In the genomic region with DNA sequence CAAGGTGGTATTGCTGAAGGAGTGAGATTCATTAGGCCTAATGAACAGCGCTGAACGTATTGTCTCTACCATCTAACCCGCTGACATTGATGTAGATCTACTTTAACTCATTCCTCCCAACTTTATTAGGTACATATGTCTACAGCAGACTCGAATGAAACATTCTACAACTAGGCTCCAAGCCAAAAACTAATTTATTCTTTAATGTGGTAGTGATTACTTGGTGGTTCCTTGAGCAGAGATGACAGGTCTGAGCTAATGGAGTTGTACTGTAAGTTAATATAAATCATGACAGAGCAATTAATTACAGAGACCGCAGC, we compare ENCODE assay signal across 16 mouse cellular contexts.
DNase-seq lines count a peak whose midpoint lies in the region; ATAC-seq and TF ChIP-seq lines count a peak whose summit lies in the region.
"Had no signal": no experiment of that assay in that cellular context is flagged by ENCODE, and none has a peak within 500 bp of the region (broad histone marks: within the 10 kb centered on the region; RNA-seq: fewer than 3 reads in every experiment).

No protein-coding gene starts in this region.

- no peak overlapping the region for H3K4me2 ChIP-seq in forebrain, embryonic 14.5 days (ENCODE audit: low read length)
- no peak overlapping the region for H3K4me2 ChIP-seq in forebrain, embryonic 16.5 days (ENCODE audit: low read length)
- H3K4me2 ChIP-seq in embryonic facial prominence, embryonic 14.5 days (ENCODE audit: low read depth, low read length) = peak overlapping the region; percentile 35
- H3K4me2 ChIP-seq in limb, embryonic 11.5 days (ENCODE audit: low read depth, severe bottlenecking) = no peak overlapping the region
- H3K4me2 ChIP-seq in liver, postnatal 0 days (ENCODE audit: low read depth, low read length) = no peak overlapping the region
- H3K4me2 ChIP-seq: intestine, embryonic 15.5 days had no signal

- no peak overlapping the region for H3K4me3 ChIP-seq in forebrain, embryonic 14.5 days (ENCODE audit: low read depth, low read length)
- no peak overlapping the region for H3K4me3 ChIP-seq in forebrain, embryonic 16.5 days (replicated peaks; ENCODE audit: low read length)
- H3K4me3 ChIP-seq in embryonic facial prominence, embryonic 14.5 days (ENCODE audit: low read depth, low read length) = no peak overlapping the region
- no peak overlapping the region for H3K4me3 ChIP-seq in limb, embryonic 11.5 days (ENCODE audit: low read depth, low read length)
- H3K4me3 ChIP-seq in liver, postnatal 0 days (ENCODE audit: low read depth, low read length) = no peak overlapping the region
- H3K4me3 ChIP-seq: heart, adult 2 months; intestine, embryonic 15.5 days had no signal

- 34% methylated on average over 5 of the region's 5 CpGs for WGBS in forebrain, embryonic 14.5 days
- 42% methylated on average over 5 of the region's 5 CpGs for WGBS in forebrain, embryonic 16.5 days
- WGBS in embryonic facial prominence, embryonic 14.5 days = 29% methylated on average over 5 of the region's 5 CpGs
- 21% methylated on average over 5 of the region's 5 CpGs for WGBS in limb, embryonic 11.5 days
- 81% methylated on average over 5 of the region's 5 CpGs for WGBS in liver, postnatal 0 days (ENCODE audit: insufficient replicate concordance)

- H3K27ac ChIP-seq in forebrain, embryonic 14.5 days (ENCODE audit: low read depth, low read length) = no peak overlapping the region
- H3K27ac ChIP-seq in forebrain, embryonic 16.5 days (ENCODE audit: low read length) = no peak overlapping the region
- no peak overlapping the region for H3K27ac ChIP-seq in embryonic facial prominence, embryonic 14.5 days (replicated peaks; ENCODE audit: low read depth, low read length)
- H3K27ac ChIP-seq in limb, embryonic 11.5 days (replicated peaks; ENCODE audit: low read depth, low read length) = no peak overlapping the region
- H3K27ac ChIP-seq in liver, postnatal 0 days (ENCODE audit: low read depth) = no peak overlapping the region
- H3K27ac ChIP-seq: gastrocnemius, adult 2 months; heart, adult 2 months; intestine, embryonic 15.5 days; kidney, postnatal 0 days; liver, embryonic 14.5 days had no signal

- no peak for TF ChIP-seq EP300 in liver, postnatal 0 days (IDR thresholded peaks at IDR 0.05; ENCODE audit: low read depth)

- H3K4me1 ChIP-seq in forebrain, embryonic 14.5 days (ENCODE audit: control insufficient read depth, insufficient read depth, low read length) = peaks cover 6% of the 10 kb centered on the region
- peaks cover 17% of the 10 kb centered on the region for H3K4me1 ChIP-seq in forebrain, embryonic 16.5 days (replicated peaks; ENCODE audit: control insufficient read depth, insufficient read depth, low read length)
- H3K4me1 ChIP-seq in embryonic facial prominence, embryonic 14.5 days (ENCODE audit: control insufficient read depth, insufficient read depth, low read length) = peaks cover 10% of the 10 kb centered on the region
- peaks cover 8% of the 10 kb centered on the region; the same call in 1 of the 2 replicates for H3K4me1 ChIP-seq in limb, embryonic 11.5 days (ENCODE audit: control insufficient read depth, insufficient read depth, low read length)
- no peaks in the 10 kb centered on the region for H3K4me1 ChIP-seq in liver, postnatal 0 days (ENCODE audit: insufficient read depth)
- H3K4me1 ChIP-seq: intestine, embryonic 15.5 days had no signal

- H3K27me3 ChIP-seq in forebrain, embryonic 14.5 days (replicated peaks; ENCODE audit: control insufficient read depth, insufficient read depth, low read length) = no peaks in the 10 kb centered on the region
- no peaks in the 10 kb centered on the region for H3K27me3 ChIP-seq in forebrain, embryonic 16.5 days (replicated peaks; ENCODE audit: control insufficient read depth, insufficient read depth, low read length)
- H3K27me3 ChIP-seq in embryonic facial prominence, embryonic 14.5 days (replicated peaks; ENCODE audit: control insufficient read depth, insufficient read depth, low read length) = peaks cover 47% of the 10 kb centered on the region
- no peaks in the 10 kb centered on the region for H3K27me3 ChIP-seq in limb, embryonic 11.5 days (ENCODE audit: control insufficient read depth, insufficient read depth, low read length)
- H3K27me3 ChIP-seq in liver, postnatal 0 days (ENCODE audit: insufficient read depth, low read length) = no peaks in the 10 kb centered on the region
- H3K27me3 ChIP-seq: intestine, embryonic 15.5 days had no signal

- peak; percentile 47 for ATAC-seq in forebrain, embryonic 14.5 days
- no peak for ATAC-seq in forebrain, embryonic 16.5 days
- ATAC-seq in embryonic facial prominence, embryonic 14.5 days (ENCODE audit: low read depth) = peak; percentile 18; the same call in 1 of the 2 replicates
- ATAC-seq in limb, embryonic 11.5 days (ENCODE audit: insufficient number of reproducible peaks, low FRiP score, low TSS enrichment, low read depth) = peak; percentile 75
- ATAC-seq in megakaryocyte-erythroid progenitor cell, adult 5-6 weeks (replicated peaks; ENCODE audit: low FRiP score, low TSS enrichment, poor library complexity, severe bottlenecking) = no peak
- ATAC-seq in liver, postnatal 0 days = no peak
- ATAC-seq: intestine, embryonic 15.5 days had no signal

- DNase-seq in forebrain, embryonic 14.5 days (ENCODE audit: low spot score) = peak; percentile 67
- DNase-seq in NIH3T3 (ENCODE audit: low read depth) = peak; percentile 44
- peak; percentile 81 for DNase-seq in embryonic facial prominence, embryonic 14.5 days (ENCODE audit: low spot score)
- no peak for DNase-seq in limb, embryonic 11.5 days (ENCODE audit: low spot score)
- no peak for DNase-seq in liver, postnatal 0 days
- DNase-seq: adrenal gland, adult 2 months; cerebellum, adult 18-20 months; gastrocnemius, adult 2 months; heart, adult 2 months; heart, postnatal 10 days; layer of hippocampus, adult 9-11 months had no signal

- H3K36me3 ChIP-seq in forebrain, embryonic 14.5 days (ENCODE audit: control insufficient read depth, insufficient read depth, low read length) = no peaks in the 10 kb centered on the region
- no peaks in the 10 kb centered on the region for H3K36me3 ChIP-seq in forebrain, embryonic 16.5 days (ENCODE audit: control insufficient read depth, insufficient read depth)
- H3K36me3 ChIP-seq in embryonic facial prominence, embryonic 14.5 days (ENCODE audit: control insufficient read depth, insufficient read depth, low read length) = no peaks in the 10 kb centered on the region
- H3K36me3 ChIP-seq in limb, embryonic 11.5 days (ENCODE audit: control insufficient read depth, insufficient read depth, low read length) = no peaks in the 10 kb centered on the region
- no peaks in the 10 kb centered on the region for H3K36me3 ChIP-seq in liver, postnatal 0 days (replicated peaks; ENCODE audit: insufficient read depth, low read length)
- H3K36me3 ChIP-seq: intestine, embryonic 15.5 days had no signal

- TF ChIP-seq CTCF in liver, postnatal 0 days (IDR thresholded peaks at IDR 0.05; ENCODE audit: low read depth) = no peak

- H3K9ac ChIP-seq in forebrain, embryonic 14.5 days (ENCODE audit: low read length) = no peak overlapping the region
- H3K9ac ChIP-seq in forebrain, embryonic 16.5 days (replicated peaks; ENCODE audit: low read depth, low read length) = no peak overlapping the region
- H3K9ac ChIP-seq in embryonic facial prominence, embryonic 14.5 days (ENCODE audit: low read depth, low read length) = no peak overlapping the region
- no peak overlapping the region for H3K9ac ChIP-seq in limb, embryonic 11.5 days (ENCODE audit: low read length)
- H3K9ac ChIP-seq in liver, postnatal 0 days (replicated peaks) = no peak overlapping the region
- H3K9ac ChIP-seq: intestine, embryonic 15.5 days; liver, embryonic 14.5 days had no signal

- no peaks in the 10 kb centered on the region for H3K9me3 ChIP-seq in forebrain, embryonic 14.5 days (replicated peaks; ENCODE audit: control insufficient read depth, low read length)
- no peaks in the 10 kb centered on the region for H3K9me3 ChIP-seq in forebrain, embryonic 16.5 days (ENCODE audit: control insufficient read depth, low read length)
- no peaks in the 10 kb centered on the region for H3K9me3 ChIP-seq in embryonic facial prominence, embryonic 14.5 days (ENCODE audit: control insufficient read depth, low read length)
- H3K9me3 ChIP-seq in limb, embryonic 11.5 days (ENCODE audit: control insufficient read depth, low read length) = no peaks in the 10 kb centered on the region
- H3K9me3 ChIP-seq in liver, postnatal 0 days (ENCODE audit: low read length) = no peaks in the 10 kb centered on the region
- H3K9me3 ChIP-seq: intestine, embryonic 15.5 days had no signal

Comparison
In these comparisons a context has a peak if more than half of its experiments do, and no peak if none do; other contexts are left out.
1. ATAC-seq: peak in forebrain, embryonic 14.5 days (single experiment), embryonic facial prominence, embryonic 14.5 days (single experiment) and limb, embryonic 11.5 days (single experiment); none in forebrain, embryonic 16.5 days (single experiment), megakaryocyte-erythroid progenitor cell, adult 5-6 weeks (single experiment) and liver, postnatal 0 days (single experiment).
2. DNase-seq: peak in forebrain, embryonic 14.5 days (single experiment), NIH3T3 (single experiment) and embryonic facial prominence, embryonic 14.5 days (single experiment); none in limb, embryonic 11.5 days (single experiment) and liver, postnatal 0 days (single experiment).